Mouse (Mus musculus): Measurements from ENCODE around the gene Zc3h18. TPM values are rescaled to one million over a fixed set of nuclear protein-coding genes. Genes with fewer than 3 reads are reported as not detected.
A peak's percentile ranks its signal among the peaks of the same experiment; 100 is the strongest.

The Zc3h18 gene
- polyA plus RNA-seq, 1 experiment, result 66.3 TPM

- Histone ChIP-seq H3K27ac (ENCODE audit: control insufficient read depth, insufficient read depth, low read length) (no peak overlapping the region), H3K4me1 (replicated peaks; ENCODE audit: control insufficient read depth, insufficient read depth, low read length) (no peaks in the 10 kb centered on the region), H3K27me3 (ENCODE audit: control insufficient read depth, insufficient read depth, low read length) (no peaks in the 10 kb centered on the region), H3K36me3 (ENCODE audit: control insufficient read depth, insufficient read depth, low read length) (peaks cover 46% of the 10 kb centered on the region), H3K4me3 (ENCODE audit: control insufficient read depth, insufficient read depth, low read length) (no peak overlapping the region)
- peak; percentile 7 for DNase-seq
- TF ChIP-seq POLR2A (IDR thresholded peaks at IDR 0.05; ENCODE audit: control insufficient read depth, extremely low read depth, insufficient read depth, low read length, poor library complexity) (no peak), CTCF (IDR thresholded peaks at IDR 0.05; ENCODE audit: borderline replicate concordance, control insufficient read depth, extremely low read depth, insufficient read depth, low read length, poor library complexity) (no peak)
- WGBS, result 94% methylated on average over 3 of the region's 3 CpGs
Measured at GRCm38 (mm10) chr8:122389357-122389756, 12.9 kb downstream of the Zc3h18 start.

GRCm38 (mm10) chr8:122390758-122391157 lies 14.3 kb downstream of the Zc3h18 start:
- Histone ChIP-seq H3K4me3 (ENCODE audit: control insufficient read depth, insufficient read depth, low read length) (no peak overlapping the region), H3K4me1 (replicated peaks; ENCODE audit: control insufficient read depth, insufficient read depth, low read length) (no peaks in the 10 kb centered on the region), H3K27ac (ENCODE audit: control insufficient read depth, insufficient read depth, low read length) (no peak overlapping the region), H3K36me3 (ENCODE audit: control insufficient read depth, insufficient read depth, low read length) (peaks cover 36% of the 10 kb centered on the region), H3K27me3 (ENCODE audit: control insufficient read depth, insufficient read depth, low read length) (no peaks in the 10 kb centered on the region)
- TF ChIP-seq POLR2A (IDR thresholded peaks at IDR 0.05; ENCODE audit: control insufficient read depth, extremely low read depth, insufficient read depth, low read length, poor library complexity), result no peak
- TF ChIP-seq CTCF (IDR thresholded peaks at IDR 0.05; ENCODE audit: borderline replicate concordance, control insufficient read depth, extremely low read depth, insufficient read depth, low read length, poor library complexity), result no peak
- WGBS, result 87% methylated on average over 3 of the region's 3 CpGs
- no peak for DNase-seq

GRCm38 (mm10) chr8:122393717-122394116 lies 17.3 kb downstream of the Zc3h18 start:
- TF ChIP-seq CTCF (IDR thresholded peaks at IDR 0.05; ENCODE audit: borderline replicate concordance, control insufficient read depth, extremely low read depth, insufficient read depth, low read length, poor library complexity) (no peak), POLR2A (IDR thresholded peaks at IDR 0.05; ENCODE audit: control insufficient read depth, extremely low read depth, insufficient read depth, low read length, poor library complexity) (no peak)
- DNase-seq, result no peak
- no peaks in the 10 kb centered on the region for H3K4me1 ChIP-seq (replicated peaks; ENCODE audit: control insufficient read depth, insufficient read depth, low read length)
- H3K27me3 ChIP-seq (ENCODE audit: control insufficient read depth, insufficient read depth, low read length), result no peaks in the 10 kb centered on the region
- H3K4me3 ChIP-seq (ENCODE audit: control insufficient read depth, insufficient read depth, low read length), result no peak overlapping the region
- H3K27ac ChIP-seq (ENCODE audit: control insufficient read depth, insufficient read depth, low read length), result no peak overlapping the region
- H3K36me3 ChIP-seq (ENCODE audit: control insufficient read depth, insufficient read depth, low read length), result peaks cover 27% of the 10 kb centered on the region

GRCm38 (mm10) chr8:122395291-122395690 lies 18.9 kb downstream of the Zc3h18 start:
- Histone ChIP-seq H3K4me3 (ENCODE audit: control insufficient read depth, insufficient read depth, low read length) (no peak overlapping the region), H3K36me3 (ENCODE audit: control insufficient read depth, insufficient read depth, low read length) (peaks cover 30% of the 10 kb centered on the region), H3K27me3 (ENCODE audit: control insufficient read depth, insufficient read depth, low read length) (no peaks in the 10 kb centered on the region), H3K27ac (ENCODE audit: control insufficient read depth, insufficient read depth, low read length) (no peak overlapping the region), H3K4me1 (replicated peaks; ENCODE audit: control insufficient read depth, insufficient read depth, low read length) (no peaks in the 10 kb centered on the region)
- DNase-seq, result no peak
- no peak for TF ChIP-seq CTCF (IDR thresholded peaks at IDR 0.05; ENCODE audit: borderline replicate concordance, control insufficient read depth, extremely low read depth, insufficient read depth, low read length, poor library complexity)
- TF ChIP-seq POLR2A (IDR thresholded peaks at IDR 0.05; ENCODE audit: control insufficient read depth, extremely low read depth, insufficient read depth, low read length, poor library complexity), result no peak
- WGBS, result 96% methylated on average over 6 of the region's 6 CpGs

GRCm38 (mm10) chr8:122398186-122398585 lies 21.8 kb downstream of the Zc3h18 start:
- H3K27me3 ChIP-seq (ENCODE audit: control insufficient read depth, insufficient read depth, low read length), result no peaks in the 10 kb centered on the region
- H3K27ac ChIP-seq (ENCODE audit: control insufficient read depth, insufficient read depth, low read length), result no peak overlapping the region
- 97% methylated on average over 9 of the region's 9 CpGs for WGBS
- no peaks in the 10 kb centered on the region for H3K4me1 ChIP-seq (replicated peaks; ENCODE audit: control insufficient read depth, insufficient read depth, low read length)
- H3K4me3 ChIP-seq (ENCODE audit: control insufficient read depth, insufficient read depth, low read length), result no peak overlapping the region
- no peak for DNase-seq
- no peak for TF ChIP-seq POLR2A (IDR thresholded peaks at IDR 0.05; ENCODE audit: control insufficient read depth, extremely low read depth, insufficient read depth, low read length, poor library complexity)
- no peak for TF ChIP-seq CTCF (IDR thresholded peaks at IDR 0.05; ENCODE audit: borderline replicate concordance, control insufficient read depth, extremely low read depth, insufficient read depth, low read length, poor library complexity)
- H3K36me3 ChIP-seq (ENCODE audit: control insufficient read depth, insufficient read depth, low read length), result peaks cover 52% of the 10 kb centered on the region

DNA sequence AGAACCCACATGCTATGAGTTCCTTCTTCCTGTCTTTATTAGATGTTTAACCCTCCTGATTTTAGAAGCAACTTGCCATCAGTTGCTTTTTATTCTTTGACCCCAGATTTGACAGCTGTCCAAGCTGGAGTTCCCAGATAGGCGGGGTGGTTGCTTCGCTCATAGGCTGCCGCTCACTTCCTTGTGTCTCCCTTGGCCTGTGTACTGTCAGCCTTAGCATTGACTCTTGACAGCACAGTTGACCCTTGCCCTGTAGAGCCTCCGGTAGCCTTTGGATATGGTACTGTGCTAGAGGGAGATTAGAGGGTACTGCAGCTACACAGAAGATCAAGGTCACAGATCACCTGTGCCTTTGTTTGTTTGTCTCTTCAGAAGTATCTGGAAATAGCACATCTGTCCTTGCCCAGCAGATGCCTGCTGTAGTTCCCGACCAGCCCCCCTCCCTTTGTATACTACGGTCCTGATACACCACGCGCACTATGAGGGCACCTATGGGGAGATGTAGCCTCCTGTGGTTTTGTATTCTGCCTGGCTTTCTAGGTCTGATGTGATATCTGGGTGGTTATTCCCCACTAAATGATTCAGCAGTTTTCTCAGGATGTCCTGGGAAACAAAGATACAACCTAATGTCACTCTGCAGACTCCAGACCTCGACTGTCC lies 28.9 kb downstream of the Zc3h18 start:
- H3K4me1 ChIP-seq (replicated peaks; ENCODE audit: control insufficient read depth, insufficient read depth, low read length), result no peaks in the 10 kb centered on the region
- DNase-seq, result no peak
- no peak for TF ChIP-seq CTCF (IDR thresholded peaks at IDR 0.05; ENCODE audit: borderline replicate concordance, control insufficient read depth, extremely low read depth, insufficient read depth, low read length, poor library complexity)
- TF ChIP-seq POLR2A (IDR thresholded peaks at IDR 0.05; ENCODE audit: control insufficient read depth, extremely low read depth, insufficient read depth, low read length, poor library complexity), result no peak

GRCm38 (mm10) chr8:122407678-122408077 lies 31.3 kb downstream of the Zc3h18 start:
- H3K27me3 ChIP-seq (ENCODE audit: control insufficient read depth, insufficient read depth, low read length), result no peaks in the 10 kb centered on the region
- DNase-seq, result no peak
- H3K36me3 ChIP-seq (ENCODE audit: control insufficient read depth, insufficient read depth, low read length), result peaks cover 98% of the 10 kb centered on the region
- TF ChIP-seq POLR2A (IDR thresholded peaks at IDR 0.05; ENCODE audit: control insufficient read depth, extremely low read depth, insufficient read depth, low read length, poor library complexity), result no peak
- TF ChIP-seq CTCF (IDR thresholded peaks at IDR 0.05; ENCODE audit: borderline replicate concordance, control insufficient read depth, extremely low read depth, insufficient read depth, low read length, poor library complexity), result no peak
- WGBS, result 96% methylated on average over 7 of the region's 7 CpGs
- no peaks in the 10 kb centered on the region for H3K4me1 ChIP-seq (replicated peaks; ENCODE audit: control insufficient read depth, insufficient read depth, low read length)
- no peak overlapping the region for H3K4me3 ChIP-seq (ENCODE audit: control insufficient read depth, insufficient read depth, low read length)
- no peak overlapping the region; the same call in 1 of the 2 replicates for H3K27ac ChIP-seq (ENCODE audit: control insufficient read depth, insufficient read depth, low read length)

More for the DNA sequence above, 28.9 kb downstream of the Zc3h18 start:
- 74% methylated on average over 9 of the region's 9 CpGs for WGBS
- Histone ChIP-seq H3K27ac (ENCODE audit: control insufficient read depth, insufficient read depth, low read length) (no peak overlapping the region), H3K36me3 (ENCODE audit: control insufficient read depth, insufficient read depth, low read length) (peaks cover 97% of the 10 kb centered on the region), H3K27me3 (ENCODE audit: control insufficient read depth, insufficient read depth, low read length) (no peaks in the 10 kb centered on the region), H3K4me3 (ENCODE audit: control insufficient read depth, insufficient read depth, low read length) (no peak overlapping the region)

Data from thymus, adult 2 months (tissue).